Mouse (Mus musculus): ENCODE measurements around the gene Prdm16. TPM values are rescaled to one million over a fixed set of nuclear protein-coding genes. Genes with fewer than 3 reads are reported as not detected.

Gene Prdm16
- total and polyA plus RNA-seq, 3 experiments, result not detected

DNA sequence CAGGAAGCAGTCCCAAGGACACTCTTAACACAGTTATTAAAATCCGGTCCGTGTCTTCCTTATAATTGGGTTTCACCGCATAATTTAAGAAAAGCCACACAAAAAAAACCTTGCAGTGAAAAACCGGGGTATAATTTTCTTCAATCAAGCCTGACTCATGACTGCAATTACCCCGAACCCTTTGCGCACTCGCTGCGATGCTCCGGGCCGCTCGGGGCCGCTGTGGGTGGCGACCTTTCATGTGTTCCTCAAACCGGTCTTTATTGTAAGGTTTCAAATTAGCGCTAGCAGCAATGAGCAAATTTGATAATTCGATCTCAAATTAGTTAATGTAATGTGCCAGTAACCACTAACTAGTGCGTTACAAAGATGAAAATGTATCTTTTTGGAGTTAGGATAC is 215.9 kb downstream of the Prdm16 start:
- in situ Hi-C loops (cut with MboI; ENCODE audit: low pct_ligation_motif_present, low pct_unique_long_range_greater_than_20kb, low sequenced_read_pairs) (no loop called here), dilution Hi-C loops (cut with MboI; ENCODE audit: extremely low pct_ligation_motif_present, extremely low pct_unique_long_range_greater_than_20kb, low sequenced_read_pairs) (no loop called here)
- Histone ChIP-seq H3K79me2 (replicated peaks; ENCODE audit: control insufficient read depth, extremely low read depth, insufficient read depth, poor library complexity, severe bottlenecking) (no peaks in the 10 kb centered on the region), H3K9me3 (replicated peaks; ENCODE audit: low read length) (peaks cover 83% of the 10 kb centered on the region), H3K4me1 (ENCODE audit: control insufficient read depth in 1 of 2, insufficient read depth in 2 of 2) (no peaks in the 10 kb centered on the region), H3K27me3 (replicated peaks) (no peaks in the 10 kb centered on the region), H3K9ac (ENCODE audit: insufficient read depth, low read depth) (no peak overlapping the region), H3K27ac (ENCODE audit: insufficient read depth, low read depth) (no peak overlapping the region), H3K4me3 (replicated peaks in 1 of 3; ENCODE audit: low read depth in 2 of 3, low read length in 2 of 3, poor library complexity in 1 of 3) (no peak overlapping the region), H3K4me2 (ENCODE audit: insufficient read depth, low read depth, poor library complexity, severe bottlenecking) (no peak overlapping the region), H3K36me3 (replicated peaks in 1 of 2; ENCODE audit: control insufficient read depth in 1 of 2, insufficient read depth in 1 of 2, low read length in 1 of 2) (no peaks in the 10 kb centered on the region)
- DNase-seq (ENCODE audit: extremely low read depth), result no peak
- no peak for TF ChIP-seq MXI1 (IDR thresholded peaks at IDR 0.05; ENCODE audit: low read depth, low read length)
- TF ChIP-seq SMC3 (IDR thresholded peaks at IDR 0.05; ENCODE audit: low read depth, low read length), result no peak
- TF ChIP-seq IRF4 (IDR thresholded peaks at IDR 0.05; ENCODE audit: low read depth, low read length), result no peak
- TF ChIP-seq USF1 (IDR thresholded peaks at IDR 0.05; ENCODE audit: low read depth, low read length), result no peak
- no peak for TF ChIP-seq SIN3A (IDR thresholded peaks at IDR 0.05; ENCODE audit: low read length)
- no peak for TF ChIP-seq TBP (conservative IDR thresholded peaks at IDR 0.05; ENCODE audit: low read depth, low read length)
- TF ChIP-seq JUND (conservative IDR thresholded peaks at IDR 0.05; ENCODE audit: low read depth, low read length), result no peak
- no peak for TF ChIP-seq CHD2 (IDR thresholded peaks at IDR 0.05; ENCODE audit: low read length)
- TF ChIP-seq KAT2A (IDR thresholded peaks at IDR 0.05; ENCODE audit: insufficient replicate concordance, low read length), result no peak
- TF ChIP-seq CHD1 (IDR thresholded peaks at IDR 0.05; ENCODE audit: low read depth, low read length), result no peak
- TF ChIP-seq BHLHE40 (IDR thresholded peaks at IDR 0.05; ENCODE audit: low read depth, low read length), result no peak
- no peak for TF ChIP-seq MAFK (IDR thresholded peaks at IDR 0.05; ENCODE audit: insufficient replicate concordance, low read length)
- TF ChIP-seq TCF12 (IDR thresholded peaks at IDR 0.05; ENCODE audit: low read depth, low read length), result no peak
- TF ChIP-seq ETS1 (conservative IDR thresholded peaks at IDR 0.05; ENCODE audit: low read depth, low read length), result no peak
- no peak for TF ChIP-seq ZKSCAN1 (IDR thresholded peaks at IDR 0.05; ENCODE audit: borderline replicate concordance, low read depth, low read length)

DNA sequence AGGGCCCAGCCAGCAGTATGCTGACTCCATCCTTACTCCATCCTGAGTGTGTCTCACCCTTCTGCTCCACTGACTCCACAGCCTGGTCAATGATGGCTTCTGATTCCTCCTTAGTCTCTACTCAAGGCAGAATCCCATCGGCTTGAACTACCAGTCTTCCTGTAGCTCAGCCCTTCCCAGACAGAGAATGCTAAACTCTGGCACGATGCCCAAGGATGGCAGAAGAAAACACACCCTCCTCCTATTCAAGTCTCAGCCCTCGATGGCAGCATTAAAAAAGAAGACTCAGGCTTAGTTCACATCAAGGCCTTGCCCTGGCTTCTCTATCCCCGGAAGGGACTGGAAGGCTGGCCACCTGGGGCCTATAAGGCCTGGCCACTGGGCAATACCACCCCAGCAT is 216.9 kb downstream of the Prdm16 start:
- DNase-seq (ENCODE audit: extremely low read depth), result no peak
- Histone ChIP-seq H3K4me3 (replicated peaks in 1 of 3; ENCODE audit: low read depth in 2 of 3, low read length in 2 of 3, poor library complexity in 1 of 3) (no peak overlapping the region), H3K36me3 (replicated peaks in 1 of 2; ENCODE audit: control insufficient read depth in 1 of 2, insufficient read depth in 1 of 2, low read length in 1 of 2) (no peaks in the 10 kb centered on the region), H3K4me1 (ENCODE audit: control insufficient read depth in 1 of 2, insufficient read depth in 2 of 2) (no peaks in the 10 kb centered on the region), H3K9ac (ENCODE audit: insufficient read depth, low read depth) (no peak overlapping the region), H3K27ac (ENCODE audit: insufficient read depth, low read depth) (no peak overlapping the region), H3K9me3 (replicated peaks; ENCODE audit: low read length) (peaks cover 83% of the 10 kb centered on the region), H3K79me2 (replicated peaks; ENCODE audit: control insufficient read depth, extremely low read depth, insufficient read depth, poor library complexity, severe bottlenecking) (no peaks in the 10 kb centered on the region), H3K4me2 (ENCODE audit: insufficient read depth, low read depth, poor library complexity, severe bottlenecking) (no peak overlapping the region), H3K27me3 (replicated peaks) (no peaks in the 10 kb centered on the region)
- in situ Hi-C loops (cut with MboI; ENCODE audit: low pct_ligation_motif_present, low pct_unique_long_range_greater_than_20kb, low sequenced_read_pairs) (no loop called here), dilution Hi-C loops (cut with MboI; ENCODE audit: extremely low pct_ligation_motif_present, extremely low pct_unique_long_range_greater_than_20kb, low sequenced_read_pairs) (no loop called here)
- TF ChIP-seq IRF4 (IDR thresholded peaks at IDR 0.05; ENCODE audit: low read depth, low read length), result no peak
- TF ChIP-seq ZC3H11A (IDR thresholded peaks at IDR 0.05; ENCODE audit: low read depth, low read length), result no peak
- no peak for TF ChIP-seq GABPA (IDR thresholded peaks at IDR 0.05; ENCODE audit: insufficient replicate concordance, low read depth, low read length)
- no peak for TF ChIP-seq USF1 (IDR thresholded peaks at IDR 0.05; ENCODE audit: low read depth, low read length)
- TF ChIP-seq ZKSCAN1 (IDR thresholded peaks at IDR 0.05; ENCODE audit: borderline replicate concordance, low read depth, low read length), result no peak
- TF ChIP-seq SMC3 (IDR thresholded peaks at IDR 0.05; ENCODE audit: low read depth, low read length), result no peak
- TF ChIP-seq UBTF (IDR thresholded peaks at IDR 0.05; ENCODE audit: low read depth, low read length), result no peak
- no peak for TF ChIP-seq HCFC1 (IDR thresholded peaks at IDR 0.05; ENCODE audit: low read depth, low read length)
- no peak for TF ChIP-seq ELF1 (IDR thresholded peaks at IDR 0.05; ENCODE audit: low read depth, low read length)
- no peak for TF ChIP-seq ZMIZ1 (IDR thresholded peaks at IDR 0.05; ENCODE audit: low read depth, low read length)
- TF ChIP-seq SIN3A (IDR thresholded peaks at IDR 0.05; ENCODE audit: low read length), result no peak
